Mouse (Mus musculus): ENCODE measurements around the gene Thnsl1. TPM values are rescaled to one million over a fixed set of nuclear protein-coding genes. Genes with fewer than 3 reads are reported as not detected.
A peak's percentile ranks its signal among the peaks of the same experiment; 100 is the strongest.
"Not testable (repeated sequence)": the region's sequence is repeated elsewhere in the genome, so short reads cannot be mapped to it uniquely, and the experiment has no call there.

The Thnsl1 gene
- polyA plus RNA-seq, 1 experiment from 2014 or later, result 6.4 TPM

GRCm38 (mm10) chr2:21205831-21206159, 271 bp downstream of the Thnsl1 start:
- Histone ChIP-seq H3K4me2 (peak overlapping the region; percentile 72), H3K27me3 (replicated peaks) (no peaks in the 10 kb centered on the region), H3K36me3 (no peaks in the 10 kb centered on the region), H3K9ac (peak overlapping the region; percentile 18), H3K9me3 (no peaks in the 10 kb centered on the region), H3K4me1 (no peaks in the 10 kb centered on the region), H3K4me3 (replicated peaks) (peak overlapping the region; percentile 60), H3K27ac (peak overlapping the region; percentile 52; the same call in 1 of the 2 replicates)
- under 1% methylated on average over 19 of the region's 19 CpGs for WGBS
- peak; percentile 88 for ATAC-seq (ENCODE audit: insufficient read depth, low FRiP score, low read depth)

- no peak for ATAC-seq (ENCODE audit: insufficient read depth, low FRiP score, low read depth)
- no peak overlapping the region for H3K27ac ChIP-seq
Observed at GRCm38 (mm10) chr2:21206278-21206677, 754 bp downstream of the Thnsl1 start.

GRCm38 (mm10) chr2:21211361-21211760, 5.8 kb downstream of the Thnsl1 start:
- no peak overlapping the region for H3K9ac ChIP-seq
- no peak overlapping the region for H3K4me3 ChIP-seq (replicated peaks)

More at GRCm38 (mm10) chr2:21206278-21206677, 754 bp downstream of the Thnsl1 start:
- no peaks in the 10 kb centered on the region for H3K9me3 ChIP-seq
- H3K27me3 ChIP-seq (replicated peaks), result no peaks in the 10 kb centered on the region
- 38% methylated on average over 6 of the region's 6 CpGs for WGBS
- H3K36me3 ChIP-seq, result no peaks in the 10 kb centered on the region
- peak overlapping the region; percentile 60 for H3K4me3 ChIP-seq (replicated peaks)
- no peaks in the 10 kb centered on the region for H3K4me1 ChIP-seq
- 0 out of 2 replicates have a peak overlapping the region, but pooled peaks have one; percentile 18 for H3K9ac ChIP-seq
- peak overlapping the region; percentile 72 for H3K4me2 ChIP-seq

GRCm38 (mm10) chr2:21214322-21214721, 8.8 kb downstream of the Thnsl1 start:
- no peak overlapping the region for H3K4me2 ChIP-seq
- no peak overlapping the region for H3K4me3 ChIP-seq (replicated peaks)
- ATAC-seq (ENCODE audit: insufficient read depth, low FRiP score, low read depth), result no peak
- no peaks in the 10 kb centered on the region for H3K36me3 ChIP-seq
- no peaks in the 10 kb centered on the region for H3K27me3 ChIP-seq (replicated peaks)
- no peaks in the 10 kb centered on the region for H3K4me1 ChIP-seq
- no peak overlapping the region for H3K27ac ChIP-seq
- no peak overlapping the region for H3K9ac ChIP-seq
- no peaks in the 10 kb centered on the region for H3K9me3 ChIP-seq

More at GRCm38 (mm10) chr2:21211361-21211760, 5.8 kb downstream of the Thnsl1 start:
- Histone ChIP-seq H3K9me3 (no peaks in the 10 kb centered on the region), H3K4me1 (no peaks in the 10 kb centered on the region), H3K36me3 (no peaks in the 10 kb centered on the region), H3K27ac (no peak overlapping the region), H3K4me2 (no peak overlapping the region), H3K27me3 (replicated peaks) (no peaks in the 10 kb centered on the region)
- ATAC-seq (ENCODE audit: insufficient read depth, low FRiP score, low read depth), result no peak
- 76% methylated on average over 6 of the region's 6 CpGs for WGBS

DNA sequence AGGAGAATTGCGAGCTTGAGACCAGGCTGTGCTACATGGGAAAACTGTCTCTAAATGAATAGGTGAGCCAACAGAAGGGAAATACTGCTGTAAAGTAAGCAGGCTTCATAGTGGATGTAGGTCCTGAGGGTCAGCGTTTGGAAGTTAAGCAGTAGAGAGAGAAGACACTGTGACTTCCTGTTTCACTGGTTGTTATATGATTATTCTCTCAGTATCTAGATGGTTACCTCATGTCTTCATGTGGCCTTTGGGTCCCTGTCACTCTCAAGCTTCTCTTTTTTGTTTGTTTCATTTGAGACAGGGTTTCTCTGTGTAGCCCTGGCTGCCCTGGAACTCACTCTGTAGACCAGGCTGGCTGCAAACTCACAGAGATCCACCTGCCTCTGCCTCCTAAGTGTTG, 9.8 kb downstream of the Thnsl1 start:
- Histone ChIP-seq H3K36me3 (no peaks in the 10 kb centered on the region), H3K27me3 (replicated peaks) (no peaks in the 10 kb centered on the region), H3K4me2 (no peak overlapping the region), H3K9ac (no peak overlapping the region), H3K4me3 (replicated peaks) (no peak overlapping the region), H3K4me1 (no peaks in the 10 kb centered on the region), H3K27ac (no peak overlapping the region), H3K9me3 (no peaks in the 10 kb centered on the region)
- WGBS, result 83% methylated on average over 2 of the region's 2 CpGs
- no peak for ATAC-seq (ENCODE audit: insufficient read depth, low FRiP score, low read depth)

GRCm38 (mm10) chr2:21222453-21223384, 17.2 kb downstream of the Thnsl1 start:
- H3K9me3 ChIP-seq, result no peaks in the 10 kb centered on the region
- H3K27me3 ChIP-seq (replicated peaks), result no peaks in the 10 kb centered on the region
- WGBS, result 83% methylated on average over 9 of the region's 9 CpGs
- no peak overlapping the region for H3K27ac ChIP-seq
- ATAC-seq (ENCODE audit: insufficient read depth, low FRiP score, low read depth), result no peak
- no peak overlapping the region for H3K9ac ChIP-seq
- H3K4me3 ChIP-seq (replicated peaks), result no peak overlapping the region
- no peaks in the 10 kb centered on the region for H3K4me1 ChIP-seq
- H3K36me3 ChIP-seq, result no peaks in the 10 kb centered on the region
- H3K4me2 ChIP-seq, result no peak overlapping the region

- no peaks in the 10 kb centered on the region for H3K4me1 ChIP-seq
- no peaks in the 10 kb centered on the region for H3K27me3 ChIP-seq (replicated peaks)
- H3K4me3 ChIP-seq (replicated peaks), result no peak overlapping the region
- H3K9me3 ChIP-seq, result no peaks in the 10 kb centered on the region
- WGBS, result 72% methylated on average over 2 of the region's 2 CpGs
- no peaks in the 10 kb centered on the region for H3K36me3 ChIP-seq
- H3K4me2 ChIP-seq, result no peak overlapping the region
- no peak overlapping the region for H3K27ac ChIP-seq
- no peak for ATAC-seq (ENCODE audit: insufficient read depth, low FRiP score, low read depth)
- H3K9ac ChIP-seq, result no peak overlapping the region
Observed at GRCm38 (mm10) chr2:21230276-21230675, 24.8 kb downstream of the Thnsl1 start.

- H3K4me3 ChIP-seq (replicated peaks), result no peak overlapping the region
- H3K9me3 ChIP-seq, result no peaks in the 10 kb centered on the region
- H3K9ac ChIP-seq, result no peak overlapping the region
- no peaks in the 10 kb centered on the region for H3K27me3 ChIP-seq (replicated peaks)
- no peaks in the 10 kb centered on the region for H3K4me1 ChIP-seq
- H3K36me3 ChIP-seq, result no peaks in the 10 kb centered on the region
- ATAC-seq (ENCODE audit: insufficient read depth, low FRiP score, low read depth), result no peak
- no peak overlapping the region for H3K27ac ChIP-seq
- WGBS, result 75% methylated on average over 3 of the region's 3 CpGs
- H3K4me2 ChIP-seq, result no peak overlapping the region
Observed at GRCm38 (mm10) chr2:21231147-21231546, 25.6 kb downstream of the Thnsl1 start.

GRCm38 (mm10) chr2:21234871-21235648, 29.5 kb downstream of the Thnsl1 start:
- H3K4me1 ChIP-seq, result no peaks in the 10 kb centered on the region
- H3K27ac ChIP-seq, result peak overlapping the region; percentile 69
- WGBS, result 60% methylated on average over 9 of the region's 9 CpGs
- H3K4me3 ChIP-seq (replicated peaks), result no peak overlapping the region
- H3K4me2 ChIP-seq, result no peak overlapping the region
- no peak overlapping the region for H3K9ac ChIP-seq
- H3K36me3 ChIP-seq, result no peaks in the 10 kb centered on the region
- H3K27me3 ChIP-seq (replicated peaks), result no peaks in the 10 kb centered on the region
- H3K9me3 ChIP-seq, result no peaks in the 10 kb centered on the region
- ATAC-seq (ENCODE audit: insufficient read depth, low FRiP score, low read depth), result peak; percentile 94

- Histone ChIP-seq H3K4me1 (no peaks in the 10 kb centered on the region), H3K36me3 (no peaks in the 10 kb centered on the region), H3K9me3 (no peaks in the 10 kb centered on the region), H3K4me3 (replicated peaks) (no peak overlapping the region), H3K4me2 (no peak overlapping the region), H3K27ac (peak overlapping the region; percentile 69), H3K27me3 (replicated peaks) (no peaks in the 10 kb centered on the region), H3K9ac (no peak overlapping the region)
- ATAC-seq (ENCODE audit: insufficient read depth, low FRiP score, low read depth), result no peak
- WGBS, result 74% methylated on average over 4 of the region's 4 CpGs
Observed at GRCm38 (mm10) chr2:21235844-21236386, 30.4 kb downstream of the Thnsl1 start.

- Histone ChIP-seq H3K27ac (0 out of 2 replicates have a peak overlapping the region, but pooled peaks have one; percentile 11), H3K4me1 (no peaks in the 10 kb centered on the region), H3K4me3 (replicated peaks) (no peak overlapping the region), H3K27me3 (replicated peaks) (no peaks in the 10 kb centered on the region), H3K9me3 (no peaks in the 10 kb centered on the region), H3K9ac (no peak overlapping the region), H3K36me3 (no peaks in the 10 kb centered on the region), H3K4me2 (no peak overlapping the region)
- no peak for ATAC-seq (ENCODE audit: insufficient read depth, low FRiP score, low read depth)
- 33% methylated on average over 5 of the region's 5 CpGs for WGBS
Observed at GRCm38 (mm10) chr2:21236846-21237245, 31.3 kb downstream of the Thnsl1 start.

- not testable (repeated sequence) for ATAC-seq (ENCODE audit: insufficient read depth, low FRiP score, low read depth); H3K9me3 ChIP-seq; H3K4me3 ChIP-seq (replicated peaks); H3K4me1 ChIP-seq; H3K36me3 ChIP-seq; H3K27ac ChIP-seq; H3K4me2 ChIP-seq; H3K9ac ChIP-seq; H3K27me3 ChIP-seq (replicated peaks)
- 50% methylated on average over 4 of the region's 6 CpGs for WGBS
Observed at GRCm38 (mm10) chr2:21244104-21244503, 38.6 kb downstream of the Thnsl1 start.
